Mouse (Mus musculus) retina, adult 2 months (tissue): ENCODE data around the gene Olfr974.
"Not testable (repeated sequence)": the region's sequence is repeated elsewhere in the genome, so short reads cannot be mapped to it uniquely, and the experiment has no call there.

ENCODE experiments used
- DNase-seq: peaks from one replicate; pipeline ENCODE4 v3.0.0-alpha.2; 2012; ENCODE audit warnings: low read depth, low spot score

Gene Olfr974

GRCm38 (mm10) chr9:39937201-39937600 lies at the start of gene Olfr974:
Gene Olfr974, plus strand, starts transcription at chr9:39937501.
- DNase-seq = no peak

GRCm38 (mm10) chr9:39905106-39905505 lies 32.2 kb upstream of the Olfr974 start:
- DNase-seq = no peak

- no peak for DNase-seq
These were observed 30.3 kb upstream of the Olfr974 start, which contains the start of gene Olfr229 for GRCm38 (mm10) chr9:39907036-39907435. Gene Olfr229, plus strand, starts transcription at chr9:39907336.

- no peak for DNase-seq
These were observed 27.4 kb upstream of the Olfr974 start for GRCm38 (mm10) chr9:39909939-39910338.

- not testable (repeated sequence) for DNase-seq
These were observed 9.1 kb upstream of the Olfr974 start for GRCm38 (mm10) chr9:39927975-39928836.

- DNase-seq = not testable (repeated sequence)
These were observed 8.5 kb upstream of the Olfr974 start for GRCm38 (mm10) chr9:39928837-39929236.

GRCm38 (mm10) chr9:39951946-39952345 lies 14.6 kb downstream of the Olfr974 start, which contains the start of gene Olfr975:
Gene Olfr975, minus strand, starts transcription at chr9:39952046.
- DNase-seq = no peak

- not testable (repeated sequence) for DNase-seq
These were observed 23.7 kb downstream of the Olfr974 start, which contains the start of gene Olfr976 for GRCm38 (mm10) chr9:39961033-39961432. Gene Olfr976, minus strand, starts transcription at chr9:39961133.

GRCm38 (mm10) chr9:39976581-39977145 lies 39.4 kb downstream of the Olfr974 start:
- not testable (repeated sequence) for DNase-seq

GRCm38 (mm10) chr9:39991813-39992212 lies 54.5 kb downstream of the Olfr974 start, which contains the start of gene Olfr978:
Gene Olfr978, plus strand, starts transcription at chr9:39992113.
- DNase-seq = no peak
